Mouse (Mus musculus): ENCODE results near the gene Paxbp1.

Gene Paxbp1

DNA sequence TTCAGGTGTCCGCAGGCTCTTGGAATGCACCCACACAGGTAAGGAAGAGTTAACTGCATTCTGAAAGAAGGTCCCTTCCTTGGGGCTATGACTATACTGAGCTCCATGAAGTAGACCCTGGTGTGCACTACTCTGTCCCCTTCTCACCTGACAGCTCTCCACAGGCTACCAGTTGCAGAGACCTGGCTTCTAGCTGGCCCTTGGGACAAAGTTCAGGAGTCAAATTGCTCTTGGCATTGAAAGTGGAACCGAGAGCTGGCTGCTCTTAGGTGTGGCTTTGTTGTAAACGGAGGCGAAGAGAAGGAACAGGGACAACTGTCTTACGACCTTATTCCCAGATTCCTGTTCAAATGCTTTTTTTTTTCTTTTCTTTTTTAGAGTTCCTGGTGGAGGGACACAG, 10.8 kb upstream of the Paxbp1 start:
- DNase-seq (ENCODE audit: low spot score): no peak

GRCm38 (mm10) chr16:91053599-91053998, 9.3 kb upstream of the Paxbp1 start:
- DNase-seq (ENCODE audit: low spot score): no peak

DNA sequence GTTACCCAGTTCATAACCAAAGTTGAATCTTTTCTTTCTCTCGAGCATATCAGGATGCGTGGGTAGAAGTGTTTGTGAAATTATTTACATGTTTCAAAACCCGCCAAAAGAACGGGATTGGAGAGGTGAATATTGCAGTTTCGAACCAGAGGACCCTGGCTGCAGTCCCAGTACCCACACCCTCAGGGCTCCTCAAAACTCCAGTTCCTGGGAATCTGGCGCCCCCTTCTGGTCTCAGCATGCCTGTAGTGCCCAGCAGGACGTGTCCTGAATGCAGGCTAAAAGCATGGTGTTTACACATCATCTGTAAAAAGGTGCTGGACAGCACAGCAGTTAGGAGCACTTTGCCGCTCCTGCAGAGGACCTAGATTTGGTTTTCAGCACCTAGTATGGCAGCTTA, 1.2 kb upstream of the Paxbp1 start:
- no peak for DNase-seq (ENCODE audit: low spot score)

- peak; percentile 28 for DNase-seq (ENCODE audit: low spot score)
These were observed 688 bp downstream of the Paxbp1 start for GRCm38 (mm10) chr16:91043461-91044248.

GRCm38 (mm10) chr16:91042640-91043039, 1.7 kb downstream of the Paxbp1 start:
- DNase-seq (ENCODE audit: low spot score): no peak

GRCm38 (mm10) chr16:91035866-91036265, 8.5 kb downstream of the Paxbp1 start:
- no peak for DNase-seq (ENCODE audit: low spot score)

GRCm38 (mm10) chr16:91030751-91031150, 13.6 kb downstream of the Paxbp1 start:
- no peak for DNase-seq (ENCODE audit: low spot score)

DNA sequence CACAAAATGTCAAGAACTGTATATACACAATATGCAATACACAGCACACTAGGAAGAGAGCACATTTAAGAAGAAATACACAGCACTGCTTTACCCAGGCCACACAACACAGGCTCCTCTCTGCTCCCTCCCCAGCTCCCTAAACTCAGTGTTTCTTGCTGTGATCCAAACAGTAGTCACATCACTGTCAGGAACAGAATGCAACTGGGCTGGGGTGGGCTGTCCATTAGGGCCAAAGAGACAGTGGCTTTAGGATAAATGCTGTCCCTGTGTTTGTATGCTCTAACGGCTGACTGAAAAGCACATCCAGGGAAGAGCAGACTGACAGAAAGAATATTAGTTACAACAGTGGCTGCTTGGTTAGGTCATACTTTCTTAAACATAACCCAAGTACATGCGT, 14.4 kb downstream of the Paxbp1 start:
- DNase-seq (ENCODE audit: low spot score): no peak

GRCm38 (mm10) chr16:91029161-91029743, 15.1 kb downstream of the Paxbp1 start:
- DNase-seq (ENCODE audit: low spot score): no peak

DNA sequence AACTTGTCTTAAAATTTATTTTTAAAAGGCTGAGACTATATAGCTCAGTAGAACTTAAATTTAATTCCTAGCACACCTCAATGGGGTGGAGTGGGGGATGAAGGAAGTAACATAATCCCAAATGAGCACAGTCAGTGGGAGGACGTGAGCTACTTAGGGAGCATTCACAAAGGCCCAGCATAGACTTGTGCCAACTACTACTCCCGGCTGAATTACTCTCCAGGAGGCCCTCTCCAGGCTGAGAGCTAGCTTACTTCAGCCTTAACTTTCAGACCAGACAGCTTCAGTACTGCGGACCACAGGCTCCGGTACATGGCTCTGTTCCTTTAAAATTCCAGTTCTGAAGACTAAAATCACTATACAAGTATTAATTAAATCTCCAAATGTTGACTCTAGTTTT, 18.1 kb downstream of the Paxbp1 start:
- DNase-seq (ENCODE audit: low spot score): no peak

DNA sequence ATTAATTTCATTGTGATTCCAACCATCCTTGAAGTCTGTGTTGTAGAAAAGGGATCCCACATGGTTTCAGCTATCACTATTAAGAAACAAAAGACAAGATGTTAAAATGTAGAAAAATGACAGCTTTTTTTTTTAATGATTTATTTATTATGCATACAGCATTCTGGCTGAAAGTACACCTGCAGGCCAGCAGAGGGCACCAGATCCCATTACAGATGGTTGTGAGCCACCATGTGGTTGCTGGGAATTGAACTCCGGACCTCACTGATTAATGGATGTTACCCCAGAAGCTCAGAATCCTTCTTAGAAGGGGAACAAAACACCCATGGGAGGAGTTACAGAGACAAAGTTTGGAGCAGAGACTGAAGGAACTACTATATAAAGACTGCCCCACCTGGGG, 21.0 kb downstream of the Paxbp1 start:
- no peak for DNase-seq (ENCODE audit: low spot score)

- no peak for DNase-seq (ENCODE audit: low spot score)
These were observed 23.4 kb downstream of the Paxbp1 start for GRCm38 (mm10) chr16:91020842-91021483.

- DNase-seq (ENCODE audit: low spot score): no peak
These were observed 24.9 kb downstream of the Paxbp1 start for GRCm38 (mm10) chr16:91019476-91019875.

DNA sequence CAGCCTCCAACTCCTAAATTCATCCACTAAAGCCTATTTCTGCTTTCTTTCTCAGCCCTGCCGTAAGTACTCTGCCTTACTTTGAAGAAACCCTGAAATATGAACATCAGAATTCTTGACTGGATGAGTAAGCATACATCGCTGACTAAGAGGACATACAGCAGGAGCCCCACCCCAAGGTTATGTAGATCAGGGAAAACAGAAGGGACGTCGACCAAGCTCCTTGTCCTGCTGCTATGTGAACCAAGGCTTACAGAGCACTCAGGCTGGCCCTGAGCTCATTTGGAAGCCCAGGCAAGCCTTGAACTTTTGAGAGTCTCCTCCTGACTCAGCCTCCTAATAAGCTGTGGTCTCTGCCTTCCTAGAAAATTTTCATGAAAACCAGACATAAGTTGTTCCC, 28.6 kb downstream of the Paxbp1 start:
- DNase-seq (ENCODE audit: low spot score): no peak

- no peak for DNase-seq (ENCODE audit: low spot score)
These were observed 32.5 kb downstream of the Paxbp1 start for GRCm38 (mm10) chr16:91011847-91012246.

- peak; percentile 77 for DNase-seq (ENCODE audit: low spot score)
These were observed 33.2 kb downstream of the Paxbp1 start, which contains the start of gene Synj1 for GRCm38 (mm10) chr16:91011021-91011683. Synj1 (minus strand) TSS chr16:91011308.

- DNase-seq (ENCODE audit: low spot score): peak; percentile 26
These were observed 33.7 kb downstream of the Paxbp1 start for GRCm38 (mm10) chr16:91010581-91011020.

GRCm38 (mm10) chr16:91009942-91010529, 34.3 kb downstream of the Paxbp1 start:
- no peak for DNase-seq (ENCODE audit: low spot score)

GRCm38 (mm10) chr16:91004915-91005538, 39.3 kb downstream of the Paxbp1 start:
- DNase-seq (ENCODE audit: low spot score): no peak

DNA sequence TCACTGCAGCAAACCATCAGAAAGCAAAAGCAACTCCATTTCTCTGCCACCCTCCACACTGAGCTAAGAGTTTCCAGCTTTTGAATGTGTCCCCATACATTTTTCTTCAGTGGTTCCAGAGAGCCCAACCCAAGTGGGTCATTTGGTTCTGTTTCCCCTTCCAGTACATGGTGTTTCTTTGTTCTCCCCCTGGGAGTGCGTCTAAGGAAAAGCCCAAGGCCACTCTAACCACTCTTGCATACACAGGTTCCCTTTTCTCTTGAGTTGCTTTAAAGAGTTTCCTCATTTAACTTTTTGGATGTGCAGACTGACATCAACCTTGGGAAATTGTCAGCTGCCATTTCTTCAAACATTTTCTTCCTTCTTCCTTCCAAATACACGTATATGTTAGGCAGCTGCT, 43.2 kb downstream of the Paxbp1 start:
- no peak for DNase-seq (ENCODE audit: low spot score)

DNA sequence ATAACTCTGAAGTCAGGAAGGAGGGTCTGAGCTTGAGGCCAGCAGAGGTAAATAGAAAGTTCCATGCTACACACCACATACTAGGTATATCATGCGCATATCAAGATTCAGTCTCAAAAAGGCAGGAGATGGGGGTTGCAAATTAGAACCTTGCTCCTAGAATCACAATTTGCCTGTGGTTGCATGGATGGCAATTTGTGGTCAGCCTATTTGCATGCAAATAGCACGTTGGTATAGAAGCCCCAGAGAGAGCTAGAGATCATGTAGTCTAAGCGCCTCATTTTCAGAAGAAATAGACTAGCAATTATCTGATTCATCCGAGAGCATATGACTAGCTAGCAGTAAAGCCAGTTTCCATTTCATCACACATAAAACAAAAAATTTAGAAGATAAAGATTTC, 44.5 kb downstream of the Paxbp1 start:
- no peak for DNase-seq (ENCODE audit: low spot score)

- no peak for DNase-seq (ENCODE audit: low spot score)
These were observed 46.5 kb downstream of the Paxbp1 start for GRCm38 (mm10) chr16:90997822-90998221.

All from ovary, postnatal 10 days (tissue).